Mouse (Mus musculus) T-helper 1 cell (primary cell): ENCODE measurements around the gene Gm11273.
"Not testable (repeated sequence)": the region's sequence is repeated elsewhere in the genome, so short reads cannot be mapped to it uniquely, and the experiment has no call there.

Experiments
- in situ Hi-C: fragments of 300-600 bp; cut with MboI, MseI; formaldehyde crosslinking; loops from one replicate; pipeline ENCODE4 v1.15.1; 2025; ENCODE audit warnings: high pct_unique_total_duplicates

The Gm11273 gene

GRCm38 (mm10) chr13:21501182-21501581 is at the start of gene Gm11273:
Gene Gm11273, minus strand, starts transcription at chr13:21501418.
- in situ Hi-C loops = not testable (repeated sequence)

- in situ Hi-C loops = no loop called here
Measured at GRCm38 (mm10) chr13:21550416-21551110, 49.3 kb upstream of the Gm11273 start.

GRCm38 (mm10) chr13:21549487-21549886 is 48.3 kb upstream of the Gm11273 start:
- in situ Hi-C loops = no loop called here

GRCm38 (mm10) chr13:21542708-21543107 is 41.5 kb upstream of the Gm11273 start, which contains the start of gene Olfr1366:
Gene Olfr1366, minus strand, starts transcription at chr13:21542808.
- in situ Hi-C loops = no loop called here

GRCm38 (mm10) chr13:21530781-21531201 is 29.6 kb upstream of the Gm11273 start, which contains the start of gene Zkscan8:
Gene Zkscan8, minus strand, starts transcription at chr13:21531120.
- in situ Hi-C loops = no loop called here

- in situ Hi-C loops = no loop called here
Measured at GRCm38 (mm10) chr13:21530136-21530535, 28.9 kb upstream of the Gm11273 start.

- in situ Hi-C loops = no loop called here
Measured at GRCm38 (mm10) chr13:21506221-21506649, 5.0 kb upstream of the Gm11273 start.

- in situ Hi-C loops = no loop called here
Measured at GRCm38 (mm10) chr13:21502296-21502695, 1.1 kb upstream of the Gm11273 start.

GRCm38 (mm10) chr13:21495080-21495479 is 6.1 kb downstream of the Gm11273 start, which contains the start of gene AK157302:
Gene AK157302, plus strand, starts transcription at chr13:21495223.
- in situ Hi-C loops = no loop called here

- in situ Hi-C loops = no loop called here
Measured at GRCm38 (mm10) chr13:21492847-21493246, 8.4 kb downstream of the Gm11273 start.

GRCm38 (mm10) chr13:21486881-21487280 is 14.3 kb downstream of the Gm11273 start:
- in situ Hi-C loops = no loop called here

- in situ Hi-C loops = not testable (repeated sequence)
Measured at GRCm38 (mm10) chr13:21478759-21479670, 22.2 kb downstream of the Gm11273 start, which contains the start of the genes Zkscan4 and Gm10065. Gene Zkscan4, plus strand, starts transcription at chr13:21478907. Gene Gm10065, minus strand, starts transcription at chr13:21479441.

GRCm38 (mm10) chr13:21472427-21472826 is 28.8 kb downstream of the Gm11273 start:
- in situ Hi-C loops = no loop called here

GRCm38 (mm10) chr13:21469097-21469496 is 32.1 kb downstream of the Gm11273 start:
- in situ Hi-C loops = no loop called here

GRCm38 (mm10) chr13:21468061-21469019 is 32.9 kb downstream of the Gm11273 start, which contains the start of gene Nkapl:
Gene Nkapl, minus strand, starts transcription at chr13:21468509.
- in situ Hi-C loops = no loop called here

- in situ Hi-C loops = no loop called here
Measured at GRCm38 (mm10) chr13:21467336-21467735, 33.9 kb downstream of the Gm11273 start.

- in situ Hi-C loops = not testable (repeated sequence)
Measured at GRCm38 (mm10) chr13:21462516-21462915, 38.7 kb downstream of the Gm11273 start.

- in situ Hi-C loops = no loop called here
Measured at GRCm38 (mm10) chr13:21456347-21456746, 44.9 kb downstream of the Gm11273 start.

GRCm38 (mm10) chr13:21454133-21454532 is 47.1 kb downstream of the Gm11273 start:
- in situ Hi-C loops = no loop called here

- in situ Hi-C loops = no loop called here
Measured at GRCm38 (mm10) chr13:21453449-21453848, 47.8 kb downstream of the Gm11273 start, which contains the start of gene Zscan26. Gene Zscan26, minus strand, starts transcription at chr13:21453730.

- in situ Hi-C loops = no loop called here
Measured at GRCm38 (mm10) chr13:21453042-21453441, 48.2 kb downstream of the Gm11273 start.
